Mouse (Mus musculus) embryonic facial prominence, embryonic 11.5 days (tissue): ENCODE results near the gene Prdm15. TPM values are rescaled to one million over a fixed set of nuclear protein-coding genes. Genes with fewer than 3 reads are reported as not detected.

Experiments
- ATAC-seq: fragments of 200-750 bp; cut with Nextera tagmentation; replicated peaks from 2 replicates; pipeline ENCODE4 v1.8.0; 2017; ENCODE audit warnings: low read depth; ENCODE audit not compliant: insufficient number of reproducible peaks, low FRiP score, low TSS enrichment
- DNase-seq: peaks from one replicate; pipeline ENCODE4 v3.0.0-alpha.2; 2015; ENCODE audit warnings: low spot score
- H3K27ac ChIP-seq: fragments of 300-500 bp; sonication (generic); replicated peaks from 2 replicates; pipeline ENCODE4 v1.5.1; 2014; ENCODE audit warnings: mild to moderate bottlenecking, low read depth, low read length, control low read depth
- H3K27me3 ChIP-seq: fragments of 300-500 bp; sonication (generic); 2 replicates; pipeline ENCODE4 v1.6.1; 2014; ENCODE audit warnings: mild to moderate bottlenecking, low read length, moderate library complexity, mixed read lengths; ENCODE audit not compliant: control insufficient read depth, insufficient read depth
- H3K36me3 ChIP-seq: fragments of 300-500 bp; sonication (generic); replicated peaks from 2 replicates; pipeline ENCODE4 v1.6.1; 2014; ENCODE audit warnings: low read depth, mild to moderate bottlenecking, low read length, moderate library complexity, mixed read lengths; ENCODE audit not compliant: control insufficient read depth, insufficient read depth
- H3K4me1 ChIP-seq: fragments of 300-500 bp; sonication (generic); 2 replicates; pipeline ENCODE4 v1.6.1; 2014; ENCODE audit warnings: low read length, mixed read lengths; ENCODE audit not compliant: control insufficient read depth, insufficient read depth
- H3K4me2 ChIP-seq: fragments of 300-500 bp; sonication (generic); 2 replicates; pipeline ENCODE4 v1.6.1; 2014; ENCODE audit warnings: low read depth, mild to moderate bottlenecking, control low read depth, low read length, moderate library complexity
- H3K4me3 ChIP-seq: fragments of 300-500 bp; sonication (generic); 2 replicates; pipeline ENCODE4 v1.5.1; 2014; ENCODE audit warnings: low read depth, low read length, control low read depth
- H3K9ac ChIP-seq: fragments of 300-500 bp; sonication (generic); replicated peaks from 2 replicates; pipeline ENCODE4 v1.6.1; 2014; ENCODE audit warnings: mild to moderate bottlenecking, control low read depth, low read length
- H3K9me3 ChIP-seq: fragments of 300-500 bp; sonication (generic); replicated peaks from 2 replicates; pipeline ENCODE4 v1.6.1; 2016; ENCODE audit warnings: mild to moderate bottlenecking, low read length, inconsistent platforms, mixed read lengths; ENCODE audit not compliant: control insufficient read depth
- WGBS: fragments of 180-500 bp; shearing (Covaris S2); extraction: QIAGEN DNeasy Blood & Tissue Kit; methylation state at CpG from one replicate; pipeline ENCODE4 v1.1.7; 2014; 5-methylcytosine and 5-hydroxymethylcytosine counted together
- polyA plus RNA-seq: library from polyadenylated mRNA; unstranded; fragments of >200 nt; fragmentation: Nextera tagmentation; extraction: Ambion mirVana; gene quantifications from 2 replicates; pipeline ENCODE4 v1.2.1, GENCODE M21; 2014

Prdm15 gene
- polyA plus RNA-seq, 1 experiment from 2014 or later: 10.3 TPM

- Histone ChIP-seq H3K36me3 (peaks cover 17% of the 10 kb centered on the region), H3K27me3 (no peaks in the 10 kb centered on the region), H3K4me3 (no peak overlapping the region), H3K9ac (no peak overlapping the region), H3K4me1 (no peaks in the 10 kb centered on the region), H3K4me2 (no peak overlapping the region), H3K27ac (no peak overlapping the region), H3K9me3 (no peaks in the 10 kb centered on the region)
- no peak for DNase-seq
- WGBS: 97% methylated on average over 3 of the region's 3 CpGs
- no peak for ATAC-seq
Measured at GRCm38 (mm10) chr16:97808881-97809280, 42.8 kb downstream of the Prdm15 start.

GRCm38 (mm10) chr16:97805646-97806045 lies 46.0 kb downstream of the Prdm15 start:
- Histone ChIP-seq H3K27ac (no peak overlapping the region), H3K36me3 (peaks cover 17% of the 10 kb centered on the region), H3K9ac (no peak overlapping the region), H3K4me3 (no peak overlapping the region), H3K4me2 (no peak overlapping the region), H3K4me1 (no peaks in the 10 kb centered on the region), H3K9me3 (no peaks in the 10 kb centered on the region), H3K27me3 (no peaks in the 10 kb centered on the region)
- no peak for ATAC-seq
- WGBS: 98% methylated on average over 3 of the region's 3 CpGs
- DNase-seq: no peak

DNA sequence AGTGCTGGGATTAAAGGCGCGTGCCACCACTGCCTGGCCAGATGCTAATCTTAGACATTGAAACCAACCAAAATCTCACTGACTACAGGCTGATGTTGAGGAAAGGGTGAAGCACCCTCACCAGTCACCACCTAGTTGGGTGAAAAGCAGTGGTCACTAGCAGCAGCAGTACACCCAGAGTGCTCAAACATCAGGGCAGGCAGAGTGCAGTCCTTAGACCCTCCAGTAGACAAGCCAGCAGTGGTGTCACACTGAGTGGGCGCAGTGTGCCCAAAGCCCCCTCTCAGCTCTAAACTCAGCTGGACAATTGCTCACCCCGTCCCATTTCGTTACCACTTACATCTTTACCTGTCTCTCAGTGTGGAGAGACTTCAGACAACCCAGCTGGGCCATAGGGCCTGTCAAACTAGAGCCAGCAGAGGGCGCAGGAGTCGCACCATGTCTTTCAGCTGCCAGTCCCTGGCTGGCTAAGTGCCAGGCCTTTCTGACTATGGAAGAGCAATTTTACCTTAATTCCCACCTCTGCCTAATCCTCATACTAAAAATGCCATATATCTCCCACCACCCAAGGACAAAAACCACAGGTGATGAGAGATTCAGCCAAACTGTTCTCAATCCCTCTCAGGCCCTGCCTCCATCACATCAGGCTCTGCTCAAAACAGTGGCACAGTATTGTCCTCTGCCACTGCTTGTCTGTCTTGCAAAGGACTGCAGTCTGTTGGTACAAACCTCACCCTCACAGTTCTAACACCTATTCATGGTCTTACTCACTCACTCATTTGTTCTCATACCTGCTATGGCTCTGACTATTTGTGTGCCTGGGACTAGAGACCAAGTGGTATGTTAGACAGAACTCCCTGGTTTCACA lies 46.7 kb downstream of the Prdm15 start:
- DNase-seq (peak; percentile 59), ATAC-seq (no peak)
- WGBS: 73% methylated on average over 7 of the region's 7 CpGs
- no peaks in the 10 kb centered on the region for H3K9me3 ChIP-seq
- no peaks in the 10 kb centered on the region for H3K27me3 ChIP-seq
- no peak overlapping the region for H3K27ac ChIP-seq
- H3K4me3 ChIP-seq: no peak overlapping the region
- no peak overlapping the region for H3K4me2 ChIP-seq
- H3K4me1 ChIP-seq: no peaks in the 10 kb centered on the region
- peaks cover 14% of the 10 kb centered on the region for H3K36me3 ChIP-seq
- no peak overlapping the region for H3K9ac ChIP-seq

DNA sequence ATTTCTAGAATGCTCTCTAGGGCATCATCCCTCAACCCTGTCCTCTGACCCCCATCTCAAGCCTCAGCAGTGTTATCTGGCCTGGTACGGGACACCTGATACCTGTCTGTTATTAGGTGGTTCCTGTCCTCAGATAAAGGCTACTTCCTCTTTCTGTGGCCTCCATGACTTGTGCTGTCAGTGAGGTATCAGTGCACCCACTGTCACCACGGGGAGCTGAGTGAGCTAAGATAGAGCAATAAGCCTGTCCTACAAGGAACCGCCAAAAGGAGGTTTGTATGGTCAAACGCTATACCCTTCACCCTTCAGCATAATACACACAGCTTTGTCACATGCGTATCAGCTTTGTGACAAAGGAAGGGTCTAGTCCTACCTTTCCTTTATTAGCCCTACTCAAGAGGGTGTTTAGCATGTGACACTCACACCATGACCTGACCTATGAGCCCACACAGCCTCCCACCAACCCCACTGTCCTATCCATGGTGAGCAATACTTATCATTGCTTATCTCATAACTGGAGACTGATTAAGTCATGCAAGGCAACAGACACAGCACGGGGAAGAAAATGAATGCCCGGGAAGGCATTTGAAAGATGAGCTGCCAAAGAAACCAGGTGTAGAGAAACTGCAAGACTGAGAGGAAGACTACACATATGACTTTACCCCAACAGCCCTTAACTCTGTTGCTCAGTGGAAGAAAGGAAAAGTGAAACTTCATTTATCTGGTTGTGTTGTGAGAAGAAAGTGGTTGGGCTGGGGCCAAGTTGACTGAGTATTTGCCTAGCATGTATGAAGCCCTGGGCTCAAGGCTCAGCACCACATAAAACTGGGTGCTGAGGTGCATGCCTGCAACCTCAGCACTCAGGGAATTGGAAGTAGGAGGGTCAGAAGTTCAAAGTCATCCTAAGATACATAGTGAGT lies 53.4 kb downstream of the Prdm15 start:
- Histone ChIP-seq H3K4me1 (no peaks in the 10 kb centered on the region), H3K9me3 (no peaks in the 10 kb centered on the region), H3K4me3 (no peak overlapping the region), H3K27me3 (no peaks in the 10 kb centered on the region), H3K36me3 (peaks cover 13% of the 10 kb centered on the region), H3K27ac (no peak overlapping the region), H3K4me2 (no peak overlapping the region), H3K9ac (no peak overlapping the region)
- 93% methylated on average over 7 of the region's 7 CpGs for WGBS
- ATAC-seq (no peak), DNase-seq (no peak)

GRCm38 (mm10) chr16:97797212-97797611 lies 54.4 kb downstream of the Prdm15 start:
- DNase-seq (no peak), ATAC-seq (no peak)
- Histone ChIP-seq H3K36me3 (peaks cover 13% of the 10 kb centered on the region), H3K4me1 (no peaks in the 10 kb centered on the region), H3K4me2 (no peak overlapping the region), H3K27me3 (no peaks in the 10 kb centered on the region), H3K4me3 (no peak overlapping the region), H3K9me3 (no peaks in the 10 kb centered on the region), H3K27ac (no peak overlapping the region), H3K9ac (no peak overlapping the region)
- WGBS: 91% methylated on average over 3 of the region's 3 CpGs

DNA sequence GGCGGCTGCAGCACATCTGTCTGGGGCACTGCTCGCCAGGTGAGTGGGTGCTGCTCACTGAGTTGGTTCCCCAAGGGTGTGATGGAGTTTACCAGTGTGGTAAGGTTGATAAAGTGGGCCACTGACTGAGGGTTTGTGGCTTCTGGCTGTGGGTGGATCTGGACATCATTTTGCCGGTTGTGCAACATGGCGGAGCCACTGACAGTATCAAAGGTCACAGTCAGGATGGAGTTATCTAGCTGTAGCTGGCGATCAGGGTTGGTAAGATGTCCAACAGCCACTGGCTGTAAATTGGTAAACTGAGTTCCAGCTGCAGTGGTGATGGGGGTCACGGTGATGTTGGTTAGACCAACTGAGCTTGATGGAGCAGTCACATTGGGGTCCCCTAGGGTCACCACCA lies 57.4 kb downstream of the Prdm15 start:
- Histone ChIP-seq H3K27ac (no peak overlapping the region), H3K4me3 (no peak overlapping the region), H3K9ac (no peak overlapping the region), H3K4me1 (no peaks in the 10 kb centered on the region), H3K9me3 (no peaks in the 10 kb centered on the region), H3K4me2 (no peak overlapping the region), H3K36me3 (peaks cover 11% of the 10 kb centered on the region), H3K27me3 (no peaks in the 10 kb centered on the region)
- ATAC-seq (no peak), DNase-seq (no peak)
- 92% methylated on average over 6 of the region's 6 CpGs for WGBS

- H3K9ac ChIP-seq: no peak overlapping the region
- DNase-seq: no peak
- H3K36me3 ChIP-seq: no peaks in the 10 kb centered on the region
- no peaks in the 10 kb centered on the region for H3K9me3 ChIP-seq
- no peak for ATAC-seq
- WGBS: 91% methylated on average over 5 of the region's 5 CpGs
- H3K4me1 ChIP-seq: no peaks in the 10 kb centered on the region
- H3K27ac ChIP-seq: no peak overlapping the region
- no peak overlapping the region for H3K4me3 ChIP-seq
- no peak overlapping the region for H3K4me2 ChIP-seq
- no peaks in the 10 kb centered on the region for H3K27me3 ChIP-seq
Measured at GRCm38 (mm10) chr16:97783057-97783456, 68.6 kb downstream of the Prdm15 start.
